Mouse (Mus musculus) ES-CJ7 (cell line): ENCODE data around the gene Fntb.
A peak's percentile ranks its signal among the peaks of the same experiment; 100 is the strongest.
"Not testable (repeated sequence)": the region's sequence is repeated elsewhere in the genome, so short reads cannot be mapped to it uniquely, and the experiment has no call there.

Experiments
- DNase-seq: peaks from one replicate; pipeline ENCODE4 v3.0.0; 2011; ENCODE audit warnings: low read depth, low spot score

Gene Fntb

DNA sequence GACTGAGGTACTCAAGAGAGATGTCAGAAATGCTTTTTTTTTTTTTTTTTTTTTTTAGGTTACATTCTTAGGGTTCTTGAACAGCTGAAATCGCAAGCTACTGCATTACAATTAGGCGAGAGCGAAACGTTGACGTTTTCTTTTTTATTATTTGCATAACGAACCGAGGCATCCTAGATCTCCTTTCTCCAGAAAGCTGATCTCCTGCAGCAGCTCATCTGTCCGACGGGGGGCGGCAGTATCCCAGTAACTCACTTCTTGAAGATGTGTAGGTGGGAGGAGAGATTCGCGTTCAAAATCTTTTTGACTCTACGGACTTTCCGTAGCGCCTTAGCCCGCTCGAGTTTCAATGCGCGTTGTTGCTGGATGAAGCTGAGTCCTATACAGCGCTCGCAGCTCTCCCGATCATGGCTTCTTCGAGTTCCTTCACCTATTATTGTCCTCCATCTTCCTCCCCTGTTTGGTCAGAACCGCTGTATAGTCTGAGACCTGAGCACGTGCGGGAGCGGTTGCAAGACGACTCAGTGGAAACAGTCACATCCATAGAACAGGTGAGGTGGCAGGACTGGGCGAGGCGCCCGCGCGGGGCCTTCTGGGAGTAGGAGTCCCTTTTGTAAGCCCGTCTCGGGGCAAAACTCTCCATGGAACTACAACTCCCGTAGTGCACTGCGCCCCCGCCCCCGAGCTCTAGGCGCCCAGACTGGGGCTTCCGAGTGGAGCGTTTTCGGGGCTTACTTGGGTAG lies 71.9 kb downstream of the Fntb start:
- DNase-seq = peak; percentile 98

GRCm38 (mm10) chr12:76837844-76838650 lies 72.7 kb downstream of the Fntb start:
- no peak for DNase-seq

DNA sequence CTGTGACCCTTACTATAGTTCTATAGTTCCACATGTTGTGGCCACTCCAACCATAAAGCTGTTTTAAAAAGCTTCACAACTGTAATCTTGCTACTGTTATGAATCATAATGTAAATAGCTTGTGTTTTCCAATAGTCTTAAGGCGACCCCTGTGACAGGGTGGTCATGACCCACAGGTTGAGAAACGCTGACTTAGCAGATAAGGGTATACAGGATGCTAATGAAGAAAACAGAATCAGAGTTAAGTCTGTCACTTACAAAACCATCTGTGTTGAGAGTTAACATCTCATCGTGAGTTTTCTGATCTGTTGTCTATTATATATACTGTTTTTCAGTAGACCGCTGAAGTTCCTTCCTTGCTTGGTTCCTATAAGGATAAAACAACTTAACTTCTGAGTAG lies 73.9 kb downstream of the Fntb start:
- DNase-seq = no peak

DNA sequence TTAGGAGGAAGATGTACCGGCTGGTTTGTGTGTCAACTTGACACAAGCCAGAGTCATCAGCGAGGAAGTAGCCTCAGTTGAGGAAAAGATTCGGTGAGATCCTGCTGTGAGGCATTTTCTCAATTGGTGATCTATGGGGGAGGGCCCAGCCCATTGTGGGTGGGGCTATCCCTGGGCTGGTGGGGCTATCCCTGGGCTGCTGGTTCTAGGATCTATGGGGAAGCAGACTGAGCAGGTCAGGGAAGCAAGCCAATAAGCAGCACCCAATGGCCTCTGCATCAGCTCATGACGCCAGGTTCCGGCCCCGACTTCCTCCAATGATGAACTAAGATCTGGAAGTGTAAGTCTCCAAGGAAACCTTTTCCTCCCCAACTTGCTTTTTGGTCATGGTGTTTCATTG lies 74.7 kb downstream of the Fntb start:
- peak; percentile 75 for DNase-seq

DNA sequence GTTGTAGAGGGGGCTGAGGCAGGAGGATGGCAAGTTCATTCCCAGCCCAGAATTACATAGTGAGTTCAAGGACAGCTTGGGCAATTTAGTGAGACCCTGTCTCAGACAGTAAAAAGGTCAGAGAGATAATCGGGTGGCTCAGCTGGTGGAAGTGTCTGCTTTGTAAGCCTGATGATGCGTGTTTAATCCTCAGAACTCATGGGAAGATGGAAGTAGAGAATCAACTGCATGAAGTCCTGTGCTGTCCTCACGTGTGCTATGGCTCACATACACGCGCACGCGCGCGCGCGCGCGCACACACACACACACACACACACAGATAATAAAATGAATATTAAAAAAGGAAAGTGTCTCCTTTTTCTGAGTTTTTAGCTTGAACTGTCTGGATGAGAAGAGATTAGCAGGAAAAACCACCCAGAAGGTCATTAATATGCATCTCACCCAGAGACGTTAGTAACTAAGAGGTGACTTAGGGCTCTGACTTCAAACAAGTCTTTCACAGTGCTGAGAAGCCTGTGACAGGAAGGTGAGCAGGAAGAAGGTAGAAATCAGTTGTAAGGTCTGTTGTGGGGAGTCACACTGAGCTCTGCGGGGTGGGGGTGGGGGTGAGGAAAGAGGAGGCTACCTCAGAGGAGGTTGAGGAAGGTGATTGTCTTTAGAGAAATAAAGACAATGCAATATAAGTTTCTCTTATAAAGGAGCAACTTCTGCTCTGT lies 79.1 kb downstream of the Fntb start:
- no peak for DNase-seq

GRCm38 (mm10) chr12:76852419-76852818 lies 87.0 kb downstream of the Fntb start:
- no peak for DNase-seq

- no peak for DNase-seq
Measured at GRCm38 (mm10) chr12:76853378-76854142, 88.2 kb downstream of the Fntb start.

- no peak for DNase-seq
Measured at GRCm38 (mm10) chr12:76857087-76857486, 91.7 kb downstream of the Fntb start.

GRCm38 (mm10) chr12:76858788-76859187 lies 93.4 kb downstream of the Fntb start:
- DNase-seq = not testable (repeated sequence)

DNA sequence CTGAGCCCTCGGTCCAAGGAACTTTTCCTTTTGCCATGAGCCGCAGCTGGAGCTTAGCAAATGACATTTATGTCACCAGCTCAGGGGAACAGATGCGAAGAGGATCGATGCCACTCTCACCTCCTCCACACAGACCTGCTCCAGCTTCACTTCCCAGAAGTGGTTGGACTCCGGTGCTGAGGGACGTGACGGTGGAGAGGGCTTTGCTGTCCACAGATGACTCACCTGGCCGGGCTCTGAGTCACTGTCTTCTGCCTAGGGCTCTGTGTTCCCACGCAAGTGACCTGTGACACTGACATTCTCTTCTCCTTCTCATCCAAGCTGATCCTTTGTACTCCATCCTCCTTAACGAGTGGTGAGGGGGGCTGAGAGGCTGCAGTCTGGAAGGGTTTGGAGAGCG lies 98.3 kb downstream of the Fntb start:
- DNase-seq = no peak

- DNase-seq = no peak
Measured at GRCm38 (mm10) chr12:76865266-76865665, 99.9 kb downstream of the Fntb start.

- DNase-seq = peak; percentile 51
Measured at GRCm38 (mm10) chr12:76867586-76868280, 102.3 kb downstream of the Fntb start.

- DNase-seq = no peak
Measured at GRCm38 (mm10) chr12:76868463-76869198, 103.2 kb downstream of the Fntb start.

- DNase-seq = peak; percentile 35
Measured at GRCm38 (mm10) chr12:76869561-76869960, 104.2 kb downstream of the Fntb start.

DNA sequence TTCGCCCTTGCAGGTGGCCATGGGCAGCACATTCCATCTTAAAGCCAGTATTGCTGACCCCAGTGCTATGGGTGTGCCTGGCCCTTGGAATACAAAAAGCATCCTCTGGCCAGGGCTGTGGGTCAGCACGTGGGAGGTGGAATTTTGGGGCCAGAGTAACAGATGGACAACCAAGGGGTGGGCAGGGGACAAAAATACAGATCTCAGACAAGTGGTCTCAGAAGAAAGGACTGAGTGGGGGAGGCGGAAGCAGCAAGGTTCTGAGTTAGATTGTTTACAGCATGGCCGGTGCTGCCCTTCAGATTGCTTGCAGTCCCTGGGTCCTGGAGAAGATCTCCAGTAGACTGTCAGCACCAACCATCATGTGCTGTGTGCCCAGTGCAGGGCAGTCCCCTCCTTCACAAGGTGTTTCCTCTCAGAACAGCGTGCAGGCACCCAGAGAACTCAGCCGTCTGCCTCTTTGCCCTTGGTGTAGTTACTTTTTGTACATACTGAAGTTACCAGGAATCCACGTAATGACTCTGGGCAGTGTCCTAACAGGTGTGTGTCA lies 107.5 kb downstream of the Fntb start:
- no peak for DNase-seq

DNA sequence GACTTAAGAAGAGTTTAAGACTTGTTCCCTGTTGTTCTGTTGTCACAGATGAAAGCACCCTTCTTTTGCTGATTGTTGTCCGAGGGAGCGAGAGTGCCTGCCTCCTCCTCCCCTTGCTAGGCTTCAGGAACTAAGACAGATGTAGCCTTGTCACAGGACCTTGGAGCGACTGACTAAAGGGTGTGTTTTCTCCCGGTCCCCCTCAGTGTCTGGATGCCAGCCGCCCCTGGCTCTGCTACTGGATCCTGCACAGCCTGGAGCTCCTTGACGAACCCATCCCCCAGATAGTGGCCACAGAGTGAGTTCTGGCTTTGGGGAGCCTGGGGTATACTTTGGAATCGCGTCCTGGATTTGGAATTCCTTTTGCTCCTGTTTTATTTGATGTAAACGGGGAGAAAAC lies 109.4 kb downstream of the Fntb start:
- peak; percentile 46 for DNase-seq

DNA sequence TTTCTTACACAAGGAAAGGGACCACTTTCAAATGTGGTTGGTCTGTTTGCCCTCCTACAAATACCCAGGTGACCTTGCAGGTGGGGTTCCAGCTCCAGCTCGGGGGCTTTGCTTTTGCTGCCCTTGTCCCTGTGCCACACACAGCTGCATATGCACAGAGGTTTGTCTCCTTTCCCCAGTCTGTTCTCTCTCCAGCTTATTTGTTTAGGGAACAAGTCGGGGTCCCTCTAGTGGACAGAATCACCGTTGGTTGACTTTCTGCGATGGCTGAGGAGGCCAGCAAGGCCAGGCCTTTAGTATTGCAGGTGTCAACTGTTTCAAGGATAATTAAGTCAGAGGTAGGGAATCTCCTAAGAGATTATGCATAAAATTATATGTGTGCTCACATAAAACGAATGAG lies 113.9 kb downstream of the Fntb start:
- DNase-seq = peak; percentile 90

DNA sequence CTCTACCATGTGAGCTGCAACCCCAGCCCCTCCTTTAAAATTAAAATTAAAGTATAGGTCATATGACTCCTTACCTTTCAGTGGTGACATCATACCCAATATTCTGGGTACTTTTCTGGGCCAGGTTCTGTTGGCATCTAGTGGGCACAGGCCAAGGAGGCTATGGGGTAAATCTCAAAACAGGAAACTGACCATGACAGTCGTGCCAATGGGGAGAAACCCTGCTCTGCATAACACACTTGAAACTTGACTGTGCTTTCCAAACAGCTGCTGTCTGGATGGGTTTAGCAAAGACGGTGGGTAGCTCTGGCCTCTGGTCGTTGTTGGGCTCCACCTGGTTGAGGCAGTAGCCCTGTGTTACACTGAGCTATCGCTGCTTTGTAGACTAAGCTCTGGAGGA lies 114.7 kb downstream of the Fntb start:
- no peak for DNase-seq

- DNase-seq = peak; percentile 94
Measured at GRCm38 (mm10) chr12:76883824-76884223, 118.4 kb downstream of the Fntb start.

DNA sequence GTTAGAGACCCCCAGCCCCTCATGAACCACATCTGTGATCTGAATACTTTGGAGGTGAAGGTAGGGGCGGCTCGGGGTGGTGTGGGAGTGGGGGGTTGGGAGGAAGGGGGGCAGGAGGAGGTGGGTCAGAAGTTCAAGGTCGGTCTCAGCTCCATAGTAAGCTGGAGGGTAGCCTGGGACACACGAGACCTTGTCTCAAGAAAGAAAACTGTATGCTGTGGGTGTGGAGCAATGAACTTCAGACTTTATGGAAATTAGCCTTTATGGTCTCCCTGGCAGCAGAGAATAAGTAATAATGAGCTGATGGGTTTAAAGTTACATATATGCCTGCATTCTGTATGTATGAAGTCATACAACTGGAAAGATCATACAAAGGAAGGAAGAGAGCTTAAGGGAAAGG lies 119.7 kb downstream of the Fntb start:
- DNase-seq = no peak
